Mouse (Mus musculus): ENCODE data around the gene Unk. TPM values are rescaled to one million over a fixed set of nuclear protein-coding genes. Genes with fewer than 3 reads are reported as not detected.

Gene Unk
- polyA plus RNA-seq, 1 experiment: 48.1 TPM

DNA sequence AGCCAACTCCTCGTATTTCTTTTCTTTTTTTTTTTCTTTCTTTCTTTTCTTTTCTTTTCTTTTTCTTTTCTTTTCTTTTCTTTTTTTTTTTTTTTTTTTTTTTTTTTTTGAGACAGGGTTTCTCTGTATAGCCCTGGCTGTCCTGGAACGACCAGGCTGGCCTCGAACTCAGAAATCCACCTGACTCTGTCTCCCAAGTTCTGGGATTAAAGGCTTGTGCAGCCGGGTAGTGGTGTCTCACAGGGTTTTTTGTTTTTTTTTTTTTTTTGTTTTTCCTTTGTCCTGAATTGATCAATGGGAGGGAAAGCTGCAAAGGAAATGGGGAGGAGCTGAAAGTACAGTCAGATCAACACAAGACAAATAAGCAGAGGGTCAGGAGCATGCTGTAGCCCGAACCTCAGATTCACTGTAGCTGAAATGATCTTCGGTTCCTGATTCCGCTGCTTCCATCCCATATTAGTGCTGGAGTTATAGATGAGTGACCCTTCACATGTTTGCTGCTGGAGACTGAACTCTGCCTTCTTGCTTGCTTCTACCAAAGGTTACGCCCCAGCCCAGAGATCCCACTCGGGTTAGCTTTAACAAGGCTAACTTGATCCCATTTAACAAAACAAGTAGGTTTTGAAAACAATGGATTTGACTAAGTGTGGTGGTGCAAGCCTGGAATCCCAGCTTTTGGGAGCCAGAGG lies 1.8 kb upstream of the Unk start:
- Histone ChIP-seq H3K4me3 (replicated peaks; ENCODE audit: insufficient read depth, low read depth, low read length) (no peak overlapping the region), H3K27ac (ENCODE audit: insufficient read depth, low read length) (no peak overlapping the region), H3K27me3 (ENCODE audit: control insufficient read depth, insufficient read depth, low read length) (no peaks in the 10 kb centered on the region), H3K4me1 (ENCODE audit: control insufficient read depth, insufficient read depth, low read length) (peaks cover 15% of the 10 kb centered on the region)
- WGBS: 83% methylated on average over 9 of the region's 9 CpGs
- DNase-seq: no peak
- TF ChIP-seq CTCF (IDR thresholded peaks at IDR 0.05; ENCODE audit: borderline replicate concordance, insufficient read depth, low read depth, low read length): no peak
- no peak for TF ChIP-seq POLR2A (IDR thresholded peaks at IDR 0.05; ENCODE audit: borderline replicate concordance, insufficient read depth, low read length)

DNA sequence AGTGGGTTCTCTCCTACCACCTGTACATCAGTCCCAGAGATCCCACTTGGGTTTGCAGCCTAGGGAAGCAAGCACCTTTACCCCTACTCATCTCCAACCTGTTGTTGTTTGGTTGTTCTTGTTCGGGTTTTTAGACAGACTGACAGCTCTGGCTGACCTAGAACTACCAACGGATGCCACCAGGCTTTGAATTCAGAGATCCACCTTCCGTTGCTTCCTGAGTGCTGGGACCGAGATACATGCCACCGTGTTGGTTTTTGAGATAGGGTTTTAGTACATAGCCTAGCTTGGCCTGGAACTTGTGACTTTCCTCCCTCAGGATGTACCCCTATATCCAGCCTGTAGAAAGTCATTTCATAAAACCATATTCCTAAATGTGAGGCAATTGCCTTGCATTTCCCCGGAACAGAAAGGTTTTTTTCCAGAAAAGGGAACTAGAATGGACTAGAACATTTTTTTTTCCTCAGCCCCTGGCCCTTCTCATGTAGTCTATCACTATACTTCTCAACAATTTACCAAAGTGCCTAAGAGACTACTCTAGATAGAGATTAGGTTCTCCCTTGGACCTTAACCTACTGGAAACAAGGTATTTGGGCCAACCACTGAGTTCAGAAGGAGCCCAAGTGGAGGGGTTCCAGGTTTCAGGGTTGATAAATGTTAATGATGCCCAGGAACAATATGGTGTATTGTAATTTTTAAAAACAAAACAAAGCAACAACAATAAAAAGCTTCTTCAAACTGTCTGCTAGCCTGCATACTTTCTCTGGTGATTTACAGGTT lies 846 bp upstream of the Unk start:
- no peaks in the 10 kb centered on the region for H3K27me3 ChIP-seq (ENCODE audit: control insufficient read depth, insufficient read depth, low read length)
- TF ChIP-seq POLR2A (IDR thresholded peaks at IDR 0.05; ENCODE audit: borderline replicate concordance, insufficient read depth, low read length) (no peak), CTCF (IDR thresholded peaks at IDR 0.05; ENCODE audit: borderline replicate concordance, insufficient read depth, low read depth, low read length) (no peak)
- H3K4me1 ChIP-seq (ENCODE audit: control insufficient read depth, insufficient read depth, low read length): peaks cover 15% of the 10 kb centered on the region
- 80% methylated on average over 6 of the region's 6 CpGs for WGBS
- no peak overlapping the region for H3K27ac ChIP-seq (ENCODE audit: insufficient read depth, low read length)
- peak overlapping the region; percentile 72 for H3K4me3 ChIP-seq (replicated peaks; ENCODE audit: insufficient read depth, low read depth, low read length)
- DNase-seq: no peak

DNA sequence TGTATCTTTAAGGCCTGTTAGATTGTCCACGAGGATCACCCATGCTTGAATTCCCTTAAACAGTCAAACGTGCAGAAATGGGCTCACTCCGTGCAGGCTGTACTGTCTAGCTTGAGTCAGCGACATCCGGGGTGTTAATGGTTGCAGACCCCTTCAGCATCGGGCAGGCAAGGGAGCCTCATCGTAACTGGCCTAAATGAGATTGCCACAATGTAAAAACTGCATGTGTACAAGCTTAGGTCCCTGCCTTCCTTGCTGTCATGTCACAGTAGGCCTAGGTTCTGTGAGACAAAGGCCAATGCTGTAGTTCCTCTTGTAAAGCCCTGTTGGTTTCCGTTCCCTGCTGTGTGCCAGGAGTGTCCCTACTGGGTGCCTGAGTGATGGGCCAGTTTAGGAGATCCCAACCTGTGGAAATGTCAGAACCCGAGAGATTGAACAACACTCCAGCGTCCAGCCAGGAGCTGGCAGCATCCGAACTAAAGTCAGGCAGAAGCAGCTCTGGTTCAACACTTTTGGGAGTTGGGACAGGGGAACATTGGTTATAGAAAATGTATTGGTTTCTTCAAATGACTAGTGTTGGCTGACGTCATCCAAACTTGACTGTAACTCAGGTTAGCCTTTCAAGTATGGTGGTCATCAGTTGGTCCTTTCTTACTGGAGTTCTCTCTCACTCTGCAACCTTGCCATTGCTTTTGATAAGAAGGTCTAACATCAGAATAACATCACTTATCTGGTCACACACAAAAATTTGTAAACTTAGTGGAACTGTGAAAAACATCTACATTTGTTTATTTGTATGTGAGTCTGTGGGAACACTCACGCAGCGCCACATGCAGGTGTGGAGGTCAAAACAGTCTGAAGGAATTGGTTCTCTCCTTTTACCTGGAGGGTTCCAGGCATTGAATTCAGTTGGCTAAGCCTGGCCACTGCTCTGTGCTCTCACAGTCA lies 1.1 kb downstream of the Unk start:
- whole genome bisulfite sequencing: 20% methylated on average over 14 of the region's 14 CpGs
- TF ChIP-seq POLR2A (IDR thresholded peaks at IDR 0.05; ENCODE audit: borderline replicate concordance, insufficient read depth, low read length): no peak
- Histone ChIP-seq H3K4me1 (ENCODE audit: control insufficient read depth, insufficient read depth, low read length) (peaks cover 19% of the 10 kb centered on the region), H3K27ac (ENCODE audit: insufficient read depth, low read length) (peak overlapping the region; percentile 99), H3K27me3 (ENCODE audit: control insufficient read depth, insufficient read depth, low read length) (no peaks in the 10 kb centered on the region), H3K4me3 (replicated peaks; ENCODE audit: insufficient read depth, low read depth, low read length) (peak overlapping the region; percentile 82)
- DNase-seq: no peak

DNA sequence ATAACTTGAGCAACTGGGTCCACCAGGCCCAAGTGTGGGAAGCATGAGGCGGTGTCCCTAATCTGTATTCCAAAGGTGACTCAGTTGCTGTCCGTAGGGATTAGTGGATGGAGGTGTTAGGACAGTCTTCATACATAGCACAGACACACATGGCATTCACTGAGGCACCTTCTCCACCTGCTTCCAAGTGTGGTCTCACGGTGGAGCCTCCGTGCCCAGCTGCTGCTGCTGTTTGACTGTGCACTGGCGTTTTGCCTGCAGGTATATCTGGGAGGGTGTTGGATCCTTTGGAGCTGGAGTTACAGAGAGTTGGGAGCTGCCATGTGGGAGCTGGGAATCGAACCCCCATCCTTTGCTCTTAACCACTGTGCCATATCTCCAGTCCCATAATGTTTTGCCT lies 4.5 kb downstream of the Unk start:
- 93% methylated on average over 6 of the region's 6 CpGs for WGBS
- no peak for DNase-seq
- peaks cover 19% of the 10 kb centered on the region for H3K4me1 ChIP-seq (ENCODE audit: control insufficient read depth, insufficient read depth, low read length)
- H3K27ac ChIP-seq (ENCODE audit: insufficient read depth, low read length): no peak overlapping the region
- H3K27me3 ChIP-seq (ENCODE audit: control insufficient read depth, insufficient read depth, low read length): no peaks in the 10 kb centered on the region
- no peak overlapping the region for H3K4me3 ChIP-seq (replicated peaks; ENCODE audit: insufficient read depth, low read depth, low read length)
- TF ChIP-seq CTCF (IDR thresholded peaks at IDR 0.05; ENCODE audit: borderline replicate concordance, insufficient read depth, low read depth, low read length) (no peak), POLR2A (IDR thresholded peaks at IDR 0.05; ENCODE audit: borderline replicate concordance, insufficient read depth, low read length) (no peak)

DNA sequence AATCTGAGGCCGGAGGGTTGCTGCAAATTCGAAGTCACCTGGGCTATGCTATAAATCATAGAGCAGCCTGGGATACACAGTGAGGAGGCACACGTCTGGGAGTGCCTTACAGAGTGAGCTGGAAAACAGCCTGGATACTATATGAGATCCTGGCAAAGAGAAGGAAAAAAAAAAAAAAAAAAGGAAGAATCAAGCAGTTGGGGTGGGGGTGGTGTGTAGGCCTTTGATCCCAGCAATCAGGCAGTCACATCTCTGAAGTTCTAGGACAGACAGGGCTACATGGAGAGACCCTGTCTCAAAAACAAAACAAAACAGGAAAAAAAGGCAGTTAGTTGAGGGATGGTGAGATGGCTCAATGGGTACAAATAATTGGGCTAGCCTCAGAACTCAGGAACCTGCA lies 6.5 kb downstream of the Unk start:
- 73% methylated on average over 3 of the region's 3 CpGs for WGBS
- no peak for TF ChIP-seq POLR2A (IDR thresholded peaks at IDR 0.05; ENCODE audit: borderline replicate concordance, insufficient read depth, low read length)
- TF ChIP-seq CTCF (IDR thresholded peaks at IDR 0.05; ENCODE audit: borderline replicate concordance, insufficient read depth, low read depth, low read length): no peak
- no peak overlapping the region for H3K4me3 ChIP-seq (replicated peaks; ENCODE audit: insufficient read depth, low read depth, low read length)
- no peak overlapping the region for H3K27ac ChIP-seq (ENCODE audit: insufficient read depth, low read length)
- no peak for DNase-seq
- H3K4me1 ChIP-seq (ENCODE audit: control insufficient read depth, insufficient read depth, low read length): peaks cover 21% of the 10 kb centered on the region
- H3K27me3 ChIP-seq (ENCODE audit: control insufficient read depth, insufficient read depth, low read length): no peaks in the 10 kb centered on the region

DNA sequence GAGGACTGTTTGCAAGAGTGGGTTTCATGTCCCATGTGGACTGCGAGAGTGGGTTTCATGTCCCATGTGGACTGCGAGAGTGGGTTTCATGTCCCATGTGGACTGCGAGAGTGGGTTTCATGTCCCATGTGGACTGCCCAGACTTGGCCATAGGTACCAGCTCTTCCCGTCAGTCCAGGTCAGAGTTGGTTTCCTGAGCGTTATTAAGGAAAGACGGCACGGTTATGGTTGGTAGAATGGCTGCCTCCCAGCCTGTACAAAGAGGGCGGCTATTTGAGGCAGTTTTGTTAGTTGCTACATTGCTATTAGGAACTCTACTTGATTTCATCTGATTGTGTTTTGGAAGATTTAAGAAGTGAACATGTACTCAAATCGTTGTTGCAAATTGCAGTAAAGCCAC lies 7.7 kb downstream of the Unk start:
- no peak for TF ChIP-seq POLR2A (IDR thresholded peaks at IDR 0.05; ENCODE audit: borderline replicate concordance, insufficient read depth, low read length)
- no peak for TF ChIP-seq CTCF (IDR thresholded peaks at IDR 0.05; ENCODE audit: borderline replicate concordance, insufficient read depth, low read depth, low read length)
- Histone ChIP-seq H3K27ac (ENCODE audit: insufficient read depth, low read length) (no peak overlapping the region), H3K4me1 (ENCODE audit: control insufficient read depth, insufficient read depth, low read length) (peaks cover 18% of the 10 kb centered on the region), H3K27me3 (ENCODE audit: control insufficient read depth, insufficient read depth, low read length) (no peaks in the 10 kb centered on the region), H3K4me3 (replicated peaks; ENCODE audit: insufficient read depth, low read depth, low read length) (no peak overlapping the region)
- no peak for DNase-seq
- 89% methylated on average over 9 of the region's 9 CpGs for WGBS

DNA sequence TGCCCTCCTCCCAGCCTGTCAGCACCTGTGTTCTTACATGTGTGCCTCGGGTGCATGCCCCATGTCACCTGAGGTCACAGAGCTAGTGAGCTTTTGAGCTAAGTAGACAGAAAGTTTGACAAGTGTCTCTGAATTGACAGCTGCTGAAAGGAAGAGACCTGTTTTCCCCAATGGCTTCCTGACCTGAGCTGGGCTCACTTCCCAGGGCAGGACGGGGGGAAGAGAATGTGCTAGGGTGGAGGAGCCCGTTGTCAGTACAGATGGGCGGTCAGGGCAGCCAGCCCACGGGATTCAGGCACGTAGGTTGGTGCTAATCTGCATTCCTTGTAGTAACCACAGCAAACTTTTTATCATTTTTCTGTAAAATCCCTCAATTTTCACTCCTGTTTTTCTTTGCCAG lies 10.5 kb downstream of the Unk start:
- Histone ChIP-seq H3K27ac (ENCODE audit: insufficient read depth, low read length) (no peak overlapping the region), H3K27me3 (ENCODE audit: control insufficient read depth, insufficient read depth, low read length) (no peaks in the 10 kb centered on the region), H3K4me3 (replicated peaks; ENCODE audit: insufficient read depth, low read depth, low read length) (no peak overlapping the region), H3K4me1 (ENCODE audit: control insufficient read depth, insufficient read depth, low read length) (peaks cover 11% of the 10 kb centered on the region)
- peak; percentile 51 to 60 for DNase-seq
- no peak for TF ChIP-seq CTCF (IDR thresholded peaks at IDR 0.05; ENCODE audit: borderline replicate concordance, insufficient read depth, low read depth, low read length)
- TF ChIP-seq POLR2A (IDR thresholded peaks at IDR 0.05; ENCODE audit: borderline replicate concordance, insufficient read depth, low read length): no peak
- WGBS: 18% methylated on average over 6 of the region's 6 CpGs

Data from cerebellum, adult 2 months (tissue).